Mouse (Mus musculus) embryonic facial prominence, embryonic 14.5 days (tissue): ENCODE data around the gene Hba-x. TPM values are rescaled to one million over a fixed set of nuclear protein-coding genes. Genes with fewer than 3 reads are reported as not detected.
"Not testable (repeated sequence)": the region's sequence is repeated elsewhere in the genome, so short reads cannot be mapped to it uniquely, and the experiment has no call there.

Source experiments
- ATAC-seq: fragments of 200-750 bp; cut with Nextera tagmentation; 2 replicates; pipeline ENCODE4 v1.8.0; 2017; ENCODE audit warnings: low read depth, moderate number of reproducible peaks, moderate TSS enrichment
- DNase-seq: peaks from one replicate; pipeline ENCODE4 v3.0.0-alpha.2; 2015; ENCODE audit warnings: low spot score
- H3K27ac ChIP-seq: fragments of 300-500 bp; sonication (generic); replicated peaks from 2 replicates; pipeline ENCODE4 v1.5.1; 2014; ENCODE audit warnings: low read depth, mild to moderate bottlenecking, low read length, moderate library complexity
- H3K27me3 ChIP-seq: fragments of 300-500 bp; sonication (generic); replicated peaks from 2 replicates; pipeline ENCODE4 v1.6.1; 2014; ENCODE audit warnings: low read length; ENCODE audit not compliant: control insufficient read depth, insufficient read depth
- H3K36me3 ChIP-seq: fragments of 300-500 bp; sonication (generic); 2 replicates; pipeline ENCODE4 v1.6.1; 2014; ENCODE audit warnings: low read length, mixed read lengths; ENCODE audit not compliant: control insufficient read depth, insufficient read depth
- H3K4me1 ChIP-seq: fragments of 300-500 bp; sonication (generic); 2 replicates; pipeline ENCODE4 v1.6.1; 2014; ENCODE audit warnings: antibody characterized with exemption, low read length; ENCODE audit not compliant: control insufficient read depth, insufficient read depth
- H3K4me2 ChIP-seq: fragments of 300-500 bp; sonication (generic); 2 replicates; pipeline ENCODE4 v1.6.1; 2014; ENCODE audit warnings: low read depth, mild to moderate bottlenecking, low read length, moderate library complexity, mixed read lengths
- H3K4me3 ChIP-seq: fragments of 300-500 bp; sonication (generic); 2 replicates; pipeline ENCODE4 v1.5.1; 2014; ENCODE audit warnings: low read depth, mild to moderate bottlenecking, low read length
- H3K9ac ChIP-seq: fragments of 300-500 bp; sonication (generic); 2 replicates; pipeline ENCODE4 v1.6.1; 2014; ENCODE audit warnings: low read depth, mild to moderate bottlenecking, low read length, moderate library complexity, mixed read lengths
- H3K9me3 ChIP-seq: fragments of 300-500 bp; sonication (generic); 2 replicates; pipeline ENCODE4 v1.6.1; 2016; ENCODE audit warnings: low read length; ENCODE audit not compliant: control insufficient read depth
- WGBS: fragments of 180-500 bp; shearing (Covaris S2); extraction: QIAGEN DNeasy Blood & Tissue Kit; methylation state at CpG from one replicate; pipeline ENCODE4 v1.1.7; 2014; 5-methylcytosine and 5-hydroxymethylcytosine counted together
- polyA plus RNA-seq: library from polyadenylated mRNA; unstranded; fragments of >200 nt; fragmentation: Nextera tagmentation; extraction: Ambion mirVana; gene quantifications from 2 replicates; pipeline ENCODE4 v1.2.1, GENCODE M21; 2014

Hba-x gene
- polyA plus RNA-seq, 1 experiment from 2014 or later, result 79.8 TPM

GRCm38 (mm10) chr11:32268952-32269351, 7.2 kb upstream of the Hba-x start:
- Histone ChIP-seq H3K27ac (no peak overlapping the region), H3K4me1 (peaks cover 5% of the 10 kb centered on the region), H3K9me3 (no peaks in the 10 kb centered on the region), H3K4me3 (no peak overlapping the region), H3K9ac (no peak overlapping the region), H3K27me3 (no peaks in the 10 kb centered on the region), H3K4me2 (no peak overlapping the region), H3K36me3 (no peaks in the 10 kb centered on the region)
- WGBS, result 79% methylated on average over 5 of the region's 5 CpGs
- DNase-seq, result no peak
- no peak for ATAC-seq

DNA sequence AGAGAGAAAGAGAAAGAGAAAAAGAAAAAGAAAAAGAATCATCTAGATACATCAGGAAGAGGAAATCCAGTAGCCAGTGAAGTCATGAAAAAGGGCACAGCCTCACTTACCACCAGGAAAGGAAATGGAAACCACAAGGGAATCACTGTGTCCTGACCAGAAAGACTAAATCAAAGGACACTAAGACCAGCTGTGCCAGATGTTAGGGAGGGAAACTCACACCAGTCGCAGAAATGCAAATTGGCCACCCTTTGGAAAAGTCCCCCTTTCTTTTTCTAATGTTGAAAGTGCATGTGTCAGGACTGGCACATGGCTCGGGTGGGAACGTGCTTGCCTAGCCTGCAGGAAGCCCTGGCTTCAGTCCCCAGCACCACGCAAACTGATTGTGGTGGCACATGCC, 5.0 kb upstream of the Hba-x start:
- Histone ChIP-seq H3K9ac (no peak overlapping the region), H3K4me2 (no peak overlapping the region), H3K4me3 (no peak overlapping the region), H3K27me3 (no peaks in the 10 kb centered on the region), H3K4me1 (no peaks in the 10 kb centered on the region; the same call in 1 of the 2 replicates), H3K27ac (no peak overlapping the region), H3K36me3 (no peaks in the 10 kb centered on the region), H3K9me3 (no peaks in the 10 kb centered on the region)
- DNase-seq, result no peak
- 43% methylated on average over 4 of the region's 4 CpGs for WGBS
- ATAC-seq, result no peak

DNA sequence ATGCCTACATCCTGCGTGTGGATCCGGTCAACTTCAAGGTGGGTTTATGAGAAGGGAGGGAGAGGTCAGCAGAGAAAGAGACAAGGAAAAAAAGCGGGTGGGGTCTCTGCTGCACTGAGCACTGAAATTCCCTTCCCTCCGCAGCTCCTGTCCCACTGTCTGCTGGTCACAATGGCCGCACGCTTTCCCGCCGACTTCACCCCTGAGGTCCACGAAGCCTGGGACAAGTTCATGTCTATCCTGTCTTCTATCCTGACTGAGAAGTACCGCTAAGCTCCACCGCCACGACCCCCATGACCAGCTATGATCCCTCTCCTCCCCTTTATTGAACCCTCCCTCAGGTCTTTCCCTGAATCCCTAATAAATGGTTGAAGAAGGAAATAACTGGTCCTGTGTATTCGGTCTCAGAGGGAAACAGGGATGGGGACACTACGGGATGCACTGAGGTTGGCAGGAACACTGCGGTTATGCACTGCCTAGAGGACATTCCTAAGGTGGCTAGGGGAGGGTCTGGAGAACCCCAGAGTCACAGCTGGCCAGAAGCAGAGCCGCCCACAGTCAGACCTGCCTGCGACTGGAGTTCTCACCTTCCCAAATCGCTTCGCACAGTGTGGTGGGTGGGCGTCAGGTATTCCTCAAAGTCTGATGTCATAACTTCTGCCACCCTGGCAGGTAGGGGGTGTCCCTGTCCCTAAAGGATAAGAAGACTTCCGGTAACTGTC, 1.7 kb downstream of the Hba-x start:
- Histone ChIP-seq H3K36me3 (no peaks in the 10 kb centered on the region), H3K9ac (no peak overlapping the region), H3K4me2 (no peak overlapping the region), H3K4me3 (no peak overlapping the region), H3K27ac (no peak overlapping the region), H3K27me3 (peaks cover 4% of the 10 kb centered on the region), H3K9me3 (no peaks in the 10 kb centered on the region), H3K4me1 (no peaks in the 10 kb centered on the region)
- ATAC-seq, result no peak
- WGBS, result 73% methylated on average over 21 of the region's 21 CpGs
- DNase-seq, result no peak

DNA sequence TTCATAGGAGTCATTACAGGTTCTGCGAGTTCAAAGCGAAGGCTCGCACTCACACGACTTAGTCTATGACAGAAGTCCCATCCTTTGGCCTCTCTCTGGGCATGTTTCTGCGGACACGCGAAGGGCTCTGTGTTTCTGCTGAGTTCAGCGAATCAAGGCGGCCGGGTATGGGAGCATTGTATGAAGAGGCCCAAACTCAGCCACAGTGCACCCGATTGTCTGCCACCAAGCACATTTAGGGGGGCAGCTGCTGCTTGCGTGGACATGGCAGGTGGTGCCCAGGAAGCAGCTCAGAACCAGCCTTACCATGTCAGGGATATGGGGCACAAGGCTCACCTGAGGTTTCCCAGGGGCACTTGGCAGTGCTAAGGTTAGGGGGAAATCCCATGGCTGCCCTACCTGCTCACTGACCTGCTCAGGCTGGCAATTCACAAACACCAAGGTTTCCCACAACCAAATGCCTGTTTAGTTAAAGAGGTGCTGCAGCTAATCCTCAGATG, 2.3 kb downstream of the Hba-x start:
- Histone ChIP-seq H3K36me3 (no peaks in the 10 kb centered on the region), H3K4me3 (no peak overlapping the region), H3K9me3 (no peaks in the 10 kb centered on the region), H3K4me2 (no peak overlapping the region), H3K27ac (no peak overlapping the region), H3K9ac (no peak overlapping the region), H3K27me3 (peaks cover 4% of the 10 kb centered on the region), H3K4me1 (no peaks in the 10 kb centered on the region)
- WGBS, result 82% methylated on average over 12 of the region's 12 CpGs
- ATAC-seq, result no peak
- DNase-seq, result no peak

GRCm38 (mm10) chr11:32280646-32281045, 4.4 kb downstream of the Hba-x start:
- DNase-seq, result no peak
- Histone ChIP-seq H3K36me3 (no peaks in the 10 kb centered on the region), H3K27ac (no peak overlapping the region), H3K4me2 (no peak overlapping the region), H3K27me3 (peaks cover 4% of the 10 kb centered on the region), H3K9me3 (no peaks in the 10 kb centered on the region), H3K4me3 (no peak overlapping the region), H3K9ac (no peak overlapping the region), H3K4me1 (no peaks in the 10 kb centered on the region)
- ATAC-seq, result no peak
- WGBS, result 68% methylated on average over 2 of the region's 2 CpGs

DNA sequence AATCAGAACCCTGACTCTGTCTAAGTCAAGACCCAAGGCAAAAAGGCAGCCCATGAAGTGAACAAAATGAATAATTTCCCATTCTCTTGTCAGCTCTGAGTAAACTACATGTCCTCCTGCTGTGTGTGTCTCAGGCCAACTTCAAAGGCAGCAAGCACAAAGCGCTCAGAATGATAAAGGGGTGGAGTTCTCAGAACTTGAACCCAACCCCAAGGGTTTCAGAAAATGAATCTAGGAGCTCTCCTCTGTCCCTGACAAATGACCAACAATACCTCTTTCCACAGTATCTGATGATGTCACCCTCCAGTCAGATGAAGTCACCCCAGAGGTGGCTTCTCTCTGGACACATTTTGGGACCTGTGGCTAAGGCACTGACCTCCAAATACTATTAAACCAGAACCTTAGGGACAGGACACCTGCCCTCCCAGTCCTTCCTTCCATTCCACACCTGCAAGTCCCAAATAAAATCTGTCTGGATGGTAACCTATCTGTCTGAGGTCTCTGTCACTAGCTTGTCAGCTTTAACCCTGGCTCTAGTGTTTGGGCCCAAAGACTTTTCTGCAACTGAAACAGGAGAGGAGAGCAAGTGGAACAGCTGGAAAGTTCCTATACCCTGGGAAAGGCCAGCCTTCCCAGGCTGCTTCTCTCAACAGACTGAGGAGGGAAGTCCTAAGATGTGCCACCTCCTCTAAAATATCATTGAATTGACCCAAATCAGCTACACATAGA, 5.4 kb downstream of the Hba-x start:
- ATAC-seq (no peak), DNase-seq (no peak)
- Histone ChIP-seq H3K9ac (no peak overlapping the region), H3K27ac (no peak overlapping the region), H3K36me3 (no peaks in the 10 kb centered on the region), H3K4me3 (no peak overlapping the region), H3K4me2 (no peak overlapping the region), H3K4me1 (no peaks in the 10 kb centered on the region), H3K27me3 (peaks cover 4% of the 10 kb centered on the region), H3K9me3 (no peaks in the 10 kb centered on the region)
- WGBS, result 78% methylated on average over 1 of the region's 1 CpGs

DNA sequence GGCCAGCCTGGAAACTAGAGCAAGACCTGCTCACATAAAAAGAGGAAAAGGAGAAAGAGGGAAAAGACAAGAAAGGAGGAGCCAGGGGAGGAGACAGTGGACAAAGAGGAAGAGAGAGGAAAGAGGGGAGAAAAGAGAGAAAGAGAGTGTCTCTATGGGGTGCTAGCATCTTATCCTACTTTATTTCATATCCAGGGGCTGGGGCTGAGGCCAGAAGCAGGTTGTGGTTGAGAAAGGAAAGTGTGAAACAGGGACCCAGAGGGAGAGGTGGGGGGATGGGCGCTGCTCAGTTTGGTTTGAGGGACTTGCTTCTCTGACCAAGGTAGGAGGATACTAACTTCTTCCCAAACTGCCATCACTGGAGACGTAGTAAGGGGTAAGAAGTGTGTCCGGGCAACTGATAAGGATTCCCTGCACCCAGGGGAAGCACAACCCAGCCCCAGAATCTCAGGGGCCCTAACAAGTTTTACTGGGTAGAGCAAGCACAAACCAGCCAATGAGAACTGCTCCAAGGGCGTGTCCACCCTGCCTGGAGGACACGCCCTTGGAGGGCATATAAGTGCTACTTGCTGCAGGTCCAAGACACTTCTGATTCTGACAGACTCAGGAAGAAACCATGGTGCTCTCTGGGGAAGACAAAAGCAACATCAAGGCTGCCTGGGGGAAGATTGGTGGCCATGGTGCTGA, 7.0 kb downstream of the Hba-x start, which contains the start of gene Hba-a1:
Gene Hba-a1 (plus strand): TSS at position 421 of the 687 bp plus-strand sequence.
- WGBS, result 50% methylated on average over 1 of the region's 5 CpGs

GRCm38 (mm10) chr11:32284582-32284981, 8.4 kb downstream of the Hba-x start:
- not testable (repeated sequence) for H3K4me3 ChIP-seq, DNase-seq, H3K9me3 ChIP-seq, H3K27ac ChIP-seq, ATAC-seq, H3K36me3 ChIP-seq, H3K4me1 ChIP-seq, H3K9ac ChIP-seq, H3K27me3 ChIP-seq, H3K4me2 ChIP-seq
- WGBS, result 46% methylated on average over 2 of the region's 2 CpGs

More for the DNA sequence above, 7.0 kb downstream of the Hba-x start, which contains the start of gene Hba-a1:
- H3K36me3 ChIP-seq, DNase-seq, H3K4me2 ChIP-seq, H3K9me3 ChIP-seq, H3K27ac ChIP-seq, H3K27me3 ChIP-seq, H3K4me3 ChIP-seq, H3K4me1 ChIP-seq, ATAC-seq, H3K9ac ChIP-seq: not testable (repeated sequence)
